Mouse (Mus musculus): Measurements from ENCODE around the gene Cdrt4. TPM values are rescaled to one million over a fixed set of nuclear protein-coding genes. Genes with fewer than 3 reads are reported as not detected.

Cdrt4 gene
- polyA plus RNA-seq, 1 experiment from 2014 or later: not detected

- Histone ChIP-seq H3K4me2 (replicated peaks; ENCODE audit: low read depth, low read length) (no peak overlapping the region), H3K36me3 (ENCODE audit: insufficient read depth, low read length) (no peaks in the 10 kb centered on the region), H3K9me3 (ENCODE audit: low read length) (no peaks in the 10 kb centered on the region; the same call in 1 of the 2 replicates), H3K4me3 (ENCODE audit: low read length) (no peak overlapping the region), H3K9ac (replicated peaks; ENCODE audit: low read length) (no peak overlapping the region), H3K4me1 (ENCODE audit: insufficient read depth, low read length) (no peaks in the 10 kb centered on the region), H3K27me3 (ENCODE audit: insufficient read depth, low read length) (no peaks in the 10 kb centered on the region), H3K27ac (ENCODE audit: low read length) (no peak overlapping the region)
- 11% methylated on average over 6 of the region's 6 CpGs for WGBS
- ATAC-seq (ENCODE audit: low FRiP score, low TSS enrichment): 0 out of 2 replicates have a peak, but pooled peaks have one; percentile 39
Observed at GRCm38 (mm10) chr11:63004617-63005016, 53.6 kb downstream of the Cdrt4 start.

- Histone ChIP-seq H3K4me1 (ENCODE audit: insufficient read depth, low read length) (no peaks in the 10 kb centered on the region), H3K4me2 (replicated peaks; ENCODE audit: low read depth, low read length) (no peak overlapping the region), H3K9me3 (ENCODE audit: low read length) (no peaks in the 10 kb centered on the region; the same call in 1 of the 2 replicates), H3K27me3 (ENCODE audit: insufficient read depth, low read length) (no peaks in the 10 kb centered on the region), H3K9ac (replicated peaks; ENCODE audit: low read length) (no peak overlapping the region), H3K36me3 (ENCODE audit: insufficient read depth, low read length) (no peaks in the 10 kb centered on the region), H3K27ac (ENCODE audit: low read length) (no peak overlapping the region), H3K4me3 (ENCODE audit: low read length) (no peak overlapping the region)
- WGBS: 87% methylated on average over 5 of the region's 5 CpGs
- ATAC-seq (ENCODE audit: low FRiP score, low TSS enrichment): no peak
Observed at GRCm38 (mm10) chr11:63007376-63007775, 56.4 kb downstream of the Cdrt4 start.

- 56% methylated on average over 3 of the region's 3 CpGs for WGBS
- H3K27me3 ChIP-seq (ENCODE audit: insufficient read depth, low read length): no peaks in the 10 kb centered on the region
- no peak overlapping the region for H3K27ac ChIP-seq (ENCODE audit: low read length)
- H3K4me2 ChIP-seq (replicated peaks; ENCODE audit: low read depth, low read length): no peak overlapping the region
- H3K4me3 ChIP-seq (ENCODE audit: low read length): no peak overlapping the region
- ATAC-seq (ENCODE audit: low FRiP score, low TSS enrichment): peak; percentile 51; the same call in 1 of the 2 replicates
- no peaks in the 10 kb centered on the region; the same call in 1 of the 2 replicates for H3K9me3 ChIP-seq (ENCODE audit: low read length)
- H3K4me1 ChIP-seq (ENCODE audit: insufficient read depth, low read length): no peaks in the 10 kb centered on the region
- H3K36me3 ChIP-seq (ENCODE audit: insufficient read depth, low read length): no peaks in the 10 kb centered on the region
- H3K9ac ChIP-seq (replicated peaks; ENCODE audit: low read length): no peak overlapping the region
Observed at GRCm38 (mm10) chr11:63008004-63008403, 57.0 kb downstream of the Cdrt4 start.

- H3K4me3 ChIP-seq (ENCODE audit: low read length): no peak overlapping the region
- no peak overlapping the region for H3K27ac ChIP-seq (ENCODE audit: low read length)
- H3K36me3 ChIP-seq (ENCODE audit: insufficient read depth, low read length): no peaks in the 10 kb centered on the region
- no peaks in the 10 kb centered on the region for H3K9me3 ChIP-seq (ENCODE audit: low read length)
- H3K4me2 ChIP-seq (replicated peaks; ENCODE audit: low read depth, low read length): no peak overlapping the region
- no peak for ATAC-seq (ENCODE audit: low FRiP score, low TSS enrichment)
- H3K9ac ChIP-seq (replicated peaks; ENCODE audit: low read length): no peak overlapping the region
- H3K4me1 ChIP-seq (ENCODE audit: insufficient read depth, low read length): no peaks in the 10 kb centered on the region
- 67% methylated on average over 3 of the region's 3 CpGs for WGBS
- H3K27me3 ChIP-seq (ENCODE audit: insufficient read depth, low read length): no peaks in the 10 kb centered on the region
Observed at GRCm38 (mm10) chr11:63009761-63010160, 58.8 kb downstream of the Cdrt4 start.

GRCm38 (mm10) chr11:63017327-63018082 is 66.5 kb downstream of the Cdrt4 start:
- no peak overlapping the region for H3K27ac ChIP-seq (ENCODE audit: low read length)

GRCm38 (mm10) chr11:63018083-63018622 is 67.2 kb downstream of the Cdrt4 start:
- Histone ChIP-seq H3K4me1 (ENCODE audit: insufficient read depth, low read length) (peaks cover 11% of the 10 kb centered on the region), H3K4me2 (replicated peaks; ENCODE audit: low read depth, low read length) (no peak overlapping the region)
- WGBS: 84% methylated on average over 6 of the region's 6 CpGs

More at GRCm38 (mm10) chr11:63017327-63018082, 66.5 kb downstream of the Cdrt4 start:
- WGBS: 89% methylated on average over 6 of the region's 6 CpGs
- ATAC-seq (ENCODE audit: low FRiP score, low TSS enrichment): no peak
- H3K27me3 ChIP-seq (ENCODE audit: insufficient read depth, low read length): no peaks in the 10 kb centered on the region
- no peaks in the 10 kb centered on the region for H3K9me3 ChIP-seq (ENCODE audit: low read length)
- H3K9ac ChIP-seq (replicated peaks; ENCODE audit: low read length): no peak overlapping the region
- H3K4me2 ChIP-seq (replicated peaks; ENCODE audit: low read depth, low read length): no peak overlapping the region
- H3K4me1 ChIP-seq (ENCODE audit: insufficient read depth, low read length): peaks cover 11% of the 10 kb centered on the region
- H3K4me3 ChIP-seq (ENCODE audit: low read length): no peak overlapping the region
- no peaks in the 10 kb centered on the region for H3K36me3 ChIP-seq (ENCODE audit: insufficient read depth, low read length)

GRCm38 (mm10) chr11:63020633-63021032 is 69.6 kb downstream of the Cdrt4 start:
- Histone ChIP-seq H3K4me1 (ENCODE audit: insufficient read depth, low read length) (peaks cover 17% of the 10 kb centered on the region), H3K27me3 (ENCODE audit: insufficient read depth, low read length) (no peaks in the 10 kb centered on the region), H3K27ac (ENCODE audit: low read length) (peak overlapping the region; percentile 48; the same call in 1 of the 2 replicates), H3K4me3 (ENCODE audit: low read length) (no peak overlapping the region), H3K36me3 (ENCODE audit: insufficient read depth, low read length) (no peaks in the 10 kb centered on the region), H3K9ac (replicated peaks; ENCODE audit: low read length) (no peak overlapping the region), H3K9me3 (ENCODE audit: low read length) (no peaks in the 10 kb centered on the region), H3K4me2 (replicated peaks; ENCODE audit: low read depth, low read length) (no peak overlapping the region)
- ATAC-seq (ENCODE audit: low FRiP score, low TSS enrichment): peak; percentile 64

More at GRCm38 (mm10) chr11:63018083-63018622, 67.2 kb downstream of the Cdrt4 start:
- H3K27me3 ChIP-seq (ENCODE audit: insufficient read depth, low read length): no peaks in the 10 kb centered on the region
- H3K4me3 ChIP-seq (ENCODE audit: low read length): no peak overlapping the region
- no peak for ATAC-seq (ENCODE audit: low FRiP score, low TSS enrichment)
- no peaks in the 10 kb centered on the region for H3K9me3 ChIP-seq (ENCODE audit: low read length)
- no peak overlapping the region for H3K27ac ChIP-seq (ENCODE audit: low read length)
- no peak overlapping the region for H3K9ac ChIP-seq (replicated peaks; ENCODE audit: low read length)
- no peaks in the 10 kb centered on the region for H3K36me3 ChIP-seq (ENCODE audit: insufficient read depth, low read length)

GRCm38 (mm10) chr11:63021141-63021806 is 70.3 kb downstream of the Cdrt4 start:
- Histone ChIP-seq H3K4me1 (ENCODE audit: insufficient read depth, low read length) (peaks cover 17% of the 10 kb centered on the region), H3K27ac (ENCODE audit: low read length) (no peak overlapping the region), H3K27me3 (ENCODE audit: insufficient read depth, low read length) (no peaks in the 10 kb centered on the region), H3K9ac (replicated peaks; ENCODE audit: low read length) (no peak overlapping the region), H3K9me3 (ENCODE audit: low read length) (no peaks in the 10 kb centered on the region), H3K36me3 (ENCODE audit: insufficient read depth, low read length) (no peaks in the 10 kb centered on the region), H3K4me2 (replicated peaks; ENCODE audit: low read depth, low read length) (no peak overlapping the region), H3K4me3 (ENCODE audit: low read length) (no peak overlapping the region)
- WGBS: 48% methylated on average over 5 of the region's 5 CpGs
- no peak for ATAC-seq (ENCODE audit: low FRiP score, low TSS enrichment)

- no peak for ATAC-seq (ENCODE audit: low FRiP score, low TSS enrichment)
- Histone ChIP-seq H3K9ac (replicated peaks; ENCODE audit: low read length) (no peak overlapping the region), H3K4me3 (ENCODE audit: low read length) (no peak overlapping the region), H3K4me1 (ENCODE audit: insufficient read depth, low read length) (peaks cover 21% of the 10 kb centered on the region), H3K4me2 (replicated peaks; ENCODE audit: low read depth, low read length) (no peak overlapping the region), H3K27me3 (ENCODE audit: insufficient read depth, low read length) (no peaks in the 10 kb centered on the region), H3K36me3 (ENCODE audit: insufficient read depth, low read length) (no peaks in the 10 kb centered on the region), H3K27ac (ENCODE audit: low read length) (peak overlapping the region; percentile 52; the same call in 1 of the 2 replicates), H3K9me3 (ENCODE audit: low read length) (no peaks in the 10 kb centered on the region)
- 79% methylated on average over 5 of the region's 5 CpGs for WGBS
Observed at GRCm38 (mm10) chr11:63023461-63023860, 72.5 kb downstream of the Cdrt4 start.
